Mouse (Mus musculus): ENCODE data around the gene Ssh2. TPM values are rescaled to one million over a fixed set of nuclear protein-coding genes. Genes with fewer than 3 reads are reported as not detected.

The Ssh2 gene
- polyA plus RNA-seq, 1 experiment from 2014 or later = 13.0 TPM

GRCm38 (mm10) chr11:77492911-77493332, 276.8 kb downstream of the Ssh2 start:
- Histone ChIP-seq H3K4me2 (peak overlapping the region; percentile 85), H3K4me3 (ENCODE audit: low read depth, low read length) (peak overlapping the region; percentile 96), H3K36me3 (ENCODE audit: control insufficient read depth, insufficient read depth, low read length) (no peaks in the 10 kb centered on the region), H3K9ac (ENCODE audit: low read length) (peak overlapping the region; percentile 94), H3K27me3 (ENCODE audit: control insufficient read depth, insufficient read depth, low read length) (no peaks in the 10 kb centered on the region), H3K9me3 (ENCODE audit: control insufficient read depth, low read length) (no peaks in the 10 kb centered on the region), H3K4me1 (ENCODE audit: control insufficient read depth, insufficient read depth, low read length) (peaks cover 65% of the 10 kb centered on the region), H3K27ac (ENCODE audit: low read depth, low read length) (peak overlapping the region; percentile 35)
- ATAC-seq (ENCODE audit: low FRiP score) = peak; percentile 73
- WGBS = 0% methylated on average over 24 of the region's 32 CpGs
- DNase-seq (ENCODE audit: low spot score, missing footprints) = peak; percentile 97

GRCm38 (mm10) chr11:77493512-77494343, 277.6 kb downstream of the Ssh2 start, which contains the start of gene Git1:
Gene Git1 (plus strand): TSS chr11:77493562.
- peak within 1 kb of the TSS; percentile 85 for H3K4me2 ChIP-seq
- peaks cover 64% of the 10 kb centered on the region for H3K4me1 ChIP-seq (ENCODE audit: control insufficient read depth, insufficient read depth, low read length)
- H3K4me3 ChIP-seq (ENCODE audit: low read depth, low read length) = peak within 1 kb of the TSS; percentile 96
- H3K27ac ChIP-seq (ENCODE audit: low read depth, low read length) = peak within 1 kb of the TSS; percentile 77
- no peaks in the 10 kb centered on the region for H3K9me3 ChIP-seq (ENCODE audit: control insufficient read depth, low read length)
- no peaks in the 10 kb centered on the region for H3K27me3 ChIP-seq (ENCODE audit: control insufficient read depth, insufficient read depth, low read length)
- DNase-seq (ENCODE audit: low spot score, missing footprints) = peak; percentile 94
- 2% methylated on average over 47 of the region's 74 CpGs for WGBS
- peak within 1 kb of the TSS; percentile 94 for H3K9ac ChIP-seq (ENCODE audit: low read length)
- ATAC-seq (ENCODE audit: low FRiP score) = no peak
- no peaks in the 10 kb centered on the region for H3K36me3 ChIP-seq (ENCODE audit: control insufficient read depth, insufficient read depth, low read length)

DNA sequence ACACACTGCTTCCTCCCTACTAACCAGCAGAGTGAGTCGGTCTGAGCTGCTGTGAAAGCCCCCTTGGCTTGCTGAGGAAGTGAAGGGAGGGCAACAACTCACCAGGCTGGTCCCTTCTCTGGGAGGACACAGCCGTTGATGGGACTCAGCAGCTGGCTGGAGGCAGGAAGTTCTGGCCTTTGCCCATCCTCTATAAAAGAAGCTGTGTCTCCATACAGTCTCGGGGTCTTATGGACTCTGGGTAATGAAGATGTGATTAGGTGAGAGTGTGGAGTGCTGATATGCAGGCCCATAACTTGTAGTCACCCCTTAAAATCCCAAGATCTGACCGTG, 278.2 kb downstream of the Ssh2 start:
- Histone ChIP-seq H3K4me2 (peak overlapping the region; percentile 85), H3K27me3 (ENCODE audit: control insufficient read depth, insufficient read depth, low read length) (no peaks in the 10 kb centered on the region), H3K36me3 (ENCODE audit: control insufficient read depth, insufficient read depth, low read length) (no peaks in the 10 kb centered on the region), H3K9me3 (ENCODE audit: control insufficient read depth, low read length) (no peaks in the 10 kb centered on the region), H3K27ac (ENCODE audit: low read depth, low read length) (no peak overlapping the region), H3K9ac (ENCODE audit: low read length) (peak overlapping the region; percentile 94), H3K4me3 (ENCODE audit: low read depth, low read length) (peak overlapping the region; percentile 96), H3K4me1 (ENCODE audit: control insufficient read depth, insufficient read depth, low read length) (peaks cover 61% of the 10 kb centered on the region)
- DNase-seq (ENCODE audit: low spot score, missing footprints) = no peak
- 36% methylated on average over 4 of the region's 4 CpGs for WGBS
- ATAC-seq (ENCODE audit: low FRiP score) = no peak

DNA sequence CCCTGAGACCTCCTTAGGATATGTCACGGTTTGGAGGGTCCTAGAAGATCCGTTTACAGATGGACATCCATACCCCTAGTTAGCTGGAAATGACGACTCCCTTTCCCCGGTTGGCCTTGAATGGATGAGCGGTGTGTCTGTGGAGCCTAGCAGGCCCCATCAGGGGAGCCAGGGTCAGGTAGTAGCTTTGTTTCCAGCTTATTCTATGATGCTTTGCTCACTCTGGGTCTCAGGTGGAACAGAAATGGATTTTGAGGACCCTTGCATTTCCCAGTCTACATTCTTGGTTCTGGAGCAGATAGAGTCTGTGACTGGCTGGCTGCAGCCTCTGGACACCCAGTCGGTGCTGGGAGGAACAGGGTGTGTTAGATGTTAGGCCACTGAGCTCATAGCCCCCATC, 278.7 kb downstream of the Ssh2 start:
- H3K4me1 ChIP-seq (ENCODE audit: control insufficient read depth, insufficient read depth, low read length) = peaks cover 61% of the 10 kb centered on the region

DNA sequence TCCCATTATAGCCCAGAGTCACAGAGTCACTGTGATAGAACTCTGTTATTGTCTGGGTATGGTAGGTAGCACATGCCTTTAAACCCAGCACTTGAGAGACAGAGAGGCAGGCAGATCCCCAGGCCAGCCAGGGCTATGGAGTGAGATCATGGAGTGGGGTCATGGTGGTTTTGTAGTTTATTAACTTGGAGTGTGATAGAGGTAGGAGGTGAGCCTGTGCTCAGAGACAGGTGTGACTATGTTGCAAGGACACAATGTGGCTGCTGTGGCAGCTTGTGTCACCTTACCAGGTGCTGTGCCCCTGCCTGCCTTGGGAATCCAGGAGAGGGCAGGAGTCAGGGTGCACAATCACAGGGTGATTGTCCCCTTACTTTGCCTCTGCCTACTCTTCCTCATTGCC, 279.4 kb downstream of the Ssh2 start:
- Histone ChIP-seq H3K36me3 (ENCODE audit: control insufficient read depth, insufficient read depth, low read length) (no peaks in the 10 kb centered on the region), H3K9ac (ENCODE audit: low read length) (no peak overlapping the region), H3K27ac (ENCODE audit: low read depth, low read length) (no peak overlapping the region), H3K4me3 (ENCODE audit: low read depth, low read length) (no peak overlapping the region), H3K9me3 (ENCODE audit: control insufficient read depth, low read length) (no peaks in the 10 kb centered on the region), H3K27me3 (ENCODE audit: control insufficient read depth, insufficient read depth, low read length) (no peaks in the 10 kb centered on the region), H3K4me2 (no peak overlapping the region), H3K4me1 (ENCODE audit: control insufficient read depth, insufficient read depth, low read length) (peaks cover 55% of the 10 kb centered on the region)
- DNase-seq (ENCODE audit: low spot score, missing footprints) (no peak), ATAC-seq (ENCODE audit: low FRiP score) (no peak)

More for the DNA sequence above, 278.7 kb downstream of the Ssh2 start:
- Histone ChIP-seq H3K27ac (ENCODE audit: low read depth, low read length) (no peak overlapping the region), H3K9ac (ENCODE audit: low read length) (peak overlapping the region; percentile 40; the same call in 1 of the 2 replicates), H3K36me3 (ENCODE audit: control insufficient read depth, insufficient read depth, low read length) (no peaks in the 10 kb centered on the region), H3K27me3 (ENCODE audit: control insufficient read depth, insufficient read depth, low read length) (no peaks in the 10 kb centered on the region), H3K4me2 (peak overlapping the region; percentile 85), H3K4me3 (ENCODE audit: low read depth, low read length) (peak overlapping the region; percentile 96; the same call in 1 of the 2 replicates), H3K9me3 (ENCODE audit: control insufficient read depth, low read length) (no peaks in the 10 kb centered on the region)
- ATAC-seq (ENCODE audit: low FRiP score) = no peak
- DNase-seq (ENCODE audit: low spot score, missing footprints) = no peak
- 73% methylated on average over 6 of the region's 6 CpGs for WGBS

GRCm38 (mm10) chr11:77497341-77497756, 281.3 kb downstream of the Ssh2 start:
- no peak overlapping the region for H3K4me3 ChIP-seq (ENCODE audit: low read depth, low read length)
- no peak for ATAC-seq (ENCODE audit: low FRiP score)
- peaks cover 48% of the 10 kb centered on the region for H3K4me1 ChIP-seq (ENCODE audit: control insufficient read depth, insufficient read depth, low read length)
- no peaks in the 10 kb centered on the region for H3K27me3 ChIP-seq (ENCODE audit: control insufficient read depth, insufficient read depth, low read length)
- H3K36me3 ChIP-seq (ENCODE audit: control insufficient read depth, insufficient read depth, low read length) = no peaks in the 10 kb centered on the region
- H3K27ac ChIP-seq (ENCODE audit: low read depth, low read length) = peak overlapping the region; percentile 3; the same call in 1 of the 2 replicates
- H3K9ac ChIP-seq (ENCODE audit: low read length) = no peak overlapping the region
- WGBS = 18% methylated on average over 6 of the region's 6 CpGs
- no peak overlapping the region for H3K4me2 ChIP-seq
- DNase-seq (ENCODE audit: low spot score, missing footprints) = peak; percentile 93
- no peaks in the 10 kb centered on the region for H3K9me3 ChIP-seq (ENCODE audit: control insufficient read depth, low read length)

DNA sequence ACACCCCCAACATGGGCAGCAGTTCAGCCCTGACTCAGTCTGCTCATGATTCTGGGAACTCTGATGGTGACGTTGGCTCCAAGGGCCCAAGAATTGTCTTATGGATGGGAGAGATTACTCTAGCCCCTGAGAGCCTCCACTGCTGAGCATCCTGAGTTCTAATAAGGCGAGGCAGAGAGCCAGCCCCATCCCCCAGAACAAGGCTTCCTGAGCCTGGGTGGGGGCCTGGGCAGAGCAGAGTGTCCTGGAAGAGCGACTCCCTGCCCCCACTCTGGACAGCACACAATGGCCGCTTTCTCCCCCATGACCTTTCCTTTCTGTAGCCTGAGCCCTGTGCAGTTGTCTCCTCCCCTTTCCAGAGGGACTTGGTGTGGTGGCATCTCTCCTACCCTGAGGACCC, 281.8 kb downstream of the Ssh2 start:
- H3K36me3 ChIP-seq (ENCODE audit: control insufficient read depth, insufficient read depth, low read length) = peaks cover 2% of the 10 kb centered on the region; the same call in 1 of the 2 replicates
- H3K27ac ChIP-seq (ENCODE audit: low read depth, low read length) = peak overlapping the region; percentile 40

DNA sequence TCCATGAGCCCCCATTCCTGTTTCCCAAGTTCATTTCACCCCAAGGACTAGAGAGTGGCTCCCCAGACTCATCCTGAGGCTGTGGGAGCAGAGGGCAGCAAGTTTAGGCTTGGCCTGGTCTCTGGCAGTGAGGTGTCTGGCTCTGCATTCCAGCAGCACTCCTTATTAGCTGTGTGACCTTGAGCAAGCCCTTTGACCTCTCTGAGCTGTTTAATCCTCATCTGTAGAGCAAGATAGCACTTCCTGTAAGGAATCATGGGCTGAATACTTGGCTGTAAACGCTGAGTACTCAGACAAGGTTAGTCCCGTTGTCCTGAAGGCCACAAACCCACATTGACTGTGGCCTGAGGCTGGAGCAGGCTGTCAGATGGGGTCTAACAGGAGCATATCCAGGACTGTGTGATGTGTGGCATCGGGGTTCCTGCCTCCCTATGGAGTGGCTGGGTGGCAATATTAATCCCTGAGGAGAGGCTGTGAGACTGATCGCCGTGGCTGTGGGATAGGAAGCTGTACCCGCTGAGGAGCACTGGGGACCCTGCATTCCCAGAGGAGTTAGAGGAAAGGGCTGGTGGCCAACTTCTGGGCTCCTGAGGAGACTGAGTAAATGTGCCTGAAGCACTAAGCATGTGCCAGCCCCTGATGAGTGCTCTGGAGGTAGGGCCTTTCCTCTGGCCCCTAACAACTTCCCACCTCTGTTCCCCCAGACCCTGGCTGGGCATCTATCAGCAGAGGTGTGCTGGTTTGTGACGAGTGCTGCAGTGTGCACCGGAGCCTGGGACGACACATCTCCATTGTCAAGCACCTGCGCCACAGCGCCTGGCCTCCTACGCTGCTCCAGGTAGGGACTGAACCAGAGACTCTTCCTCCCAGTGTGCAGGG, 282.4 kb downstream of the Ssh2 start:
- Histone ChIP-seq H3K4me1 (ENCODE audit: control insufficient read depth, insufficient read depth, low read length) (peaks cover 43% of the 10 kb centered on the region), H3K27me3 (ENCODE audit: control insufficient read depth, insufficient read depth, low read length) (no peaks in the 10 kb centered on the region), H3K9ac (ENCODE audit: low read length) (no peak overlapping the region; the same call in 1 of the 2 replicates), H3K36me3 (ENCODE audit: control insufficient read depth, insufficient read depth, low read length) (peaks cover 7% of the 10 kb centered on the region; the same call in 1 of the 2 replicates), H3K4me3 (ENCODE audit: low read depth, low read length) (no peak overlapping the region), H3K27ac (ENCODE audit: low read depth, low read length) (peak overlapping the region; percentile 40), H3K9me3 (ENCODE audit: control insufficient read depth, low read length) (no peaks in the 10 kb centered on the region), H3K4me2 (no peak overlapping the region)
- DNase-seq (ENCODE audit: low spot score, missing footprints) = no peak
- 64% methylated on average over 12 of the region's 12 CpGs for WGBS
- no peak for ATAC-seq (ENCODE audit: low FRiP score)

More for the DNA sequence above, 281.8 kb downstream of the Ssh2 start:
- 19% methylated on average over 4 of the region's 4 CpGs for WGBS
- H3K9ac ChIP-seq (ENCODE audit: low read length) = peak overlapping the region; percentile 17; the same call in 1 of the 2 replicates
- no peak for DNase-seq (ENCODE audit: low spot score, missing footprints)
- H3K4me2 ChIP-seq = no peak overlapping the region
- no peak for ATAC-seq (ENCODE audit: low FRiP score)
- no peaks in the 10 kb centered on the region for H3K27me3 ChIP-seq (ENCODE audit: control insufficient read depth, insufficient read depth, low read length)
- H3K4me1 ChIP-seq (ENCODE audit: control insufficient read depth, insufficient read depth, low read length) = peaks cover 43% of the 10 kb centered on the region
- no peak overlapping the region for H3K4me3 ChIP-seq (ENCODE audit: low read depth, low read length)
- no peaks in the 10 kb centered on the region for H3K9me3 ChIP-seq (ENCODE audit: control insufficient read depth, low read length)

All from midbrain, embryonic 11.5 days (tissue).